Mouse (Mus musculus): ENCODE data around the gene Wdr24.
A peak's percentile ranks its signal among the peaks of the same experiment; 100 is the strongest.
"Not testable (repeated sequence)": the region's sequence is repeated elsewhere in the genome, so short reads cannot be mapped to it uniquely, and the experiment has no call there.

Wdr24 gene

DNA sequence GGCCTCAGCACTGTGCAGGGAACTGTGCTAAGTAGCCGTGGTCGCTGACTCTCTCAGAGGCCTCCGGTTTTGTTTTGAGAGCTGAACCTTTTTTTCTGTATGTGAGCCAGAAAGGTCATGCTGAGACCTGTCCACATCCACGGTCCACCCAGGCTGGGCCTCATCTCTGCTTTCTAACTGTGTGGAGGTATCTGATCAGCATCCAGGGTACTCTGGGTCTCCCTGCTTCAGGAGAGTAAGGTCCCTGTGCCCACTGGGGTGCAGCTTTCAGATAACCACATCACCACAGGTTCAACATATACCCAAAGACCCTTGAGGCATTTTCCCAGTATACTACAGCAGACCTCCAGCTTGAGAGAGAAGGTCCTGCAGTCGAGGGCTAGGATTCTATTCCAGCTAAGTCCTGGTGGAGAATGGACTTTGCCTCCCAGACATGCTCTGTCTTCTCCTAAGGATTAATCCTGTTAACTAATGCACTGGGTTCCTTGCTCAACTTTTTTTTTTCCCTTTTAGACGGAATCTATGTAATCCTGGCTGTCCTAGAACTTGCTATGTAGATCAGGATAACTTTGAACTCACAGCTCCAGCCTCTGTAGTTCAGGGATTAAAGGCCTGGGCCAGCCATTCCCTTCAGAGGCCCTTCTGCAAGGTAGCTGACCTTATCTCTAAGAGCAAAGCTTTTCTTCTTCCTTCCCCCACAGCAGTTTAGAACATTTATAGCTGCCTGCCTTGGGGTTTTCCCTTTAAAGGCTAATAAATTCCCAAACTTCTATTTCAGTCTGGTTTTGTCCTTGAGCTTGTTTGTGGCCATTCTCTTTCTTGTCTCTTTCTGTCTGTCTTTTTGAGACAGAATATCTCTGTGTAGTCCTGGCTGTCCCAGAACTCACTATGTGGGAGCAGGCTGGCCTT lies 38.5 kb downstream of the Wdr24 start:
- DNase-seq: no peak

DNA sequence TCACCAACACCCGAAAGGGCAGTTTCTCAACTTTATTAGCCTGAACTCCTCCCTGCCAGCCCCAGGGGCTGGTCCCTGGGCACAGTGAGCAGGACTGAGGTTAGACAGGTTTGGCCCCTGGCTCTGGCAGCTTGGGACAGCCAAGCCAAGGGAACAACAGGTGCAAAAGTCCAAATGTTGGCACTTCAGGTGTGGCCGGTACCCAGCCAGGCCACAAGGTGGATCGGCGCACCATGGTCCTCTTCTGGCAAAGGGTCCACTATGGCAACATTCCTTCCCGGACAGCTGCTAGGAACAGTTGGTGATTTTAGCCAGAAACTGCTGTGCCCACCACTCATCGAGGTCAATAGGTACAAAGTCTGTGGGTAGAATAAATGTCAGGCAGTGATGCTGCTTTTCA lies 40.3 kb downstream of the Wdr24 start:
- DNase-seq: no peak

DNA sequence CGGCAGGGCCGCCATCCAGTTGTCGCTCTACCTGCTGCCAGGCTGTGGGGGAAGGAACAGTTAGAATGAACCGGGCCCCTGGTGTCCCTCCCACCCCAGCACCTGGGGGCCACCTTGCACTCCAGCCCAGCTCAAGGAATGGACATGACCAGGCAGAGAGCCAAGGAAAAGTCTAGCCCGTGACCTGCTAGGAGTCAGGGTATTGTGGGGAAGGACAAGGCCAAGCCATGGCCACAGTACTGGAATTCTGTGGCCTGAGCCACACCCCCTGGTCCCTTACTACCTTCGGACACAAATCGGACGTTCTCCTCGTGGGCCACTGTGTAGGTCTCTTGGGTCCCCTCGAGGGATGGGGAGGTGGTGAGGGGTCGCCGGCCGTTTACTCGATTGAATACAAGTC lies 40.9 kb downstream of the Wdr24 start:
- no peak for DNase-seq

DNA sequence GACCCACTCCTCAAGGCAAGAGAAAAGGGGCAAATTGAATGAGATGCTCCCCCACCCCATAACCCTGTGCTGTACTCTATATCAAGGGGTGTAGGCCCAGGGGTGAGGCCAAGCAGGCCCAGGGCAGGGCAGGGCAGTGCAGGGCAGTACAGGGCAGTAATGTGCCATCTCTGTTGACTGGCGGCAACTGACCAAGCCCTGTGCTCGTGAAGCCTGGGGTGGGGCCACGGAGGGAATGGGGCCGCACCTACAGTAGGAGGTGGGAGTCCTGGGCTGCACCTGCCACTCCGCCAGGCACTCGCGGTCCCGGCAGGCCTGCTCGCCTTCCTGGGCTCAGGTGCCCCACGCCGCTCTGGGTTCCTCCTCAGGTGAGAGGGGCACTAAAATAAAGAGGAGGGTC lies 41.9 kb downstream of the Wdr24 start:
- DNase-seq: no peak

DNA sequence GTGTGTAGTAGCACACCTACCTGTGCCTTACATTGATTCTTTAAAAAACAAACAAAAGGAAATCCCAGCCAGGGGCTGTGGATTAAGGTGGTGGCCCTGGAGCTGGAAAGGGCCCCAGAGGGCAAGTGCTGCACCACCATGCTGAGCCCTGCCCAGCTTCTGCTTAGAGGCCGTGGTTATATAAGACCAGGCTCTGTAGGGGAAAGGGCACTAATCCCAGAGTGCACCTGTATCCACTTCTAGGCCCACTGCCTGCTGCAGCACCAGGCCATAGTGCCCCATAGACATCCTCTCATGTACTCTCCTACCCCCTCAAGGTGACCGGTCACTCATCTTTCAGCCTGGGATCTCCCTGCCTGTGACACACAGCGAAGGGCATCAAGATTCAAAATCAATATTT lies 42.7 kb downstream of the Wdr24 start:
- DNase-seq: no peak

DNA sequence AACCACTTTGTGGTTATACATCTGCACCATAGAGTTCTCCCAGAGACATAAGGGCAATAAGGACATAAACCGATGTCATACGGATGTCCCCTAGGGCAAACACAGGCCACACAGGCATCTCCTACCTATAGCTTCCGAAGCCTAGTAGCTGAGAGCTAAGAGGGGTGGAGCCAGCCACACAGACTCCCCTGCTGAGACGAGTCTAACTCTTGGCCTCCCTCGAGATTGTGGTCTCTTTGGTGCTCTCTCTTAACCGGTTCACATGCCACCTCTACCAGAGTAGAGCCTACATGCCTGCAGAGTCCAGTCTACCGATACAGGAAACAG lies 44.0 kb downstream of the Wdr24 start:
- DNase-seq: no peak

DNA sequence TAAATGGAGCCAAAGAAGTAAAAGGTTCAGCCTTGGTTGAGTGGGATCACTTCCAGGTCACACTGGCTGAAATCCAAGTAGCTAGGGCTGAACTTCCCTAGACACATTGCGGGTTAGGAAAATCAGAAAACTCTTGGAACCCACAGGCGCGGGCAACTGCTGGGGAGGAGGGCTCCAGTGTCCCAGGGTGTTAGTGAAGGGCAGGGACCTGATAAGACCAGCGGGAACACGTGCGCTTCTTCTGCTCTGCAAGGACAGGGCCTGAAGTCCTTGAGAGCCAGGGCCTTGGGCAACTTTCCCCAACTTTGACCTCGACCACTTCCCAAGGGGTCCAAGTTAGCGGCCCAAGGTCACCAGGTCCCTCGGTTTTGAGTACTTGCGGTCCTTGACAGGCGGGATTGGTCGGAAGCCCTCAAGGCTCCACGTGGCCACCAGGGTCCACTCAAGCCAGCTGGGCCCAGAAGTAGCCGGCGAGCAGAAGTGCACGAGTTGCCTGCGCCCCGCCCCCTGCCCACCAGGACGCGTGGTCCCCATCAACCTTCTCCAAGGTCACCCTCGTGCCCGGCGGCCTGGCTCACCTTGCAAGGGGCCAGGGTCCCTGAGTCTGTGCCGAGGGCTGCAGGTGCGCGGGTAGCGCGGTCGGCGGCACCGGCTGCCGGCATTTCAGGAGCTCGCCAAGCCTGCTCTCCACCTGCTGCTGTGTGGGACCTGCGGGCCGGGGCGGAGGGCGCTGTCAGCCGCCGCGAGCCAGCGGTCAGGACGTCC lies 44.6 kb downstream of the Wdr24 start:
- peak; percentile 52 for DNase-seq

DNA sequence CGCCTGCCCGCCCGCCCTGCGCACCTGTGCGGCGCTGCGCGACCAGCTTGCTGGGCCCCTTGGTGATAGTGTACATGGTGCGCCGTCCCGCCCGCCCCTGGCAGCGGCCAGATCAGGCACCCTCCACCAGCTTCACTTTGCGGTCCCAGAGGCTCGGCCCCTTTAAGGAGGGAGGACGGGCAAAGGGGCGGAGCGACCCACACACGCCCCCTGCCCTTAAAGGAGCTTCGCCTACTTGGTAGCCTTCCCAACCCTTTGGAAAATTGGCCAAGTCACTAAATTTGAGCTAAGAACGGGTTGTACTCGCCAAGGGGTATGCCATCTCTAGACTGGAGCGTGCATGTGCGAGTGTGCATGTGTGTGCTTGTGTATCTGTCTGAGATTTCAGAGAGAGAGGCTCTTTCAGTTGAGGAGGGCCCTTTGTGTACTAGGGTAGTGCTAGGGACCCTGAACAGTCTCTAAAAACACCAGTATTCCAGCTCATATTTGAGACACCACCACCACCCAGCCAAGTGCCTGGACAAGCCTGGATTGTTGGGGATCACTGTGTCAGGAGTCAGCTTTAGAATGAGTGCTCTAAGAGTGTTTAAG lies 45.3 kb downstream of the Wdr24 start, which contains the start of gene Mcrip2:
TSS of gene Mcrip2 (minus strand) at position 164 of the 591 bp plus-strand sequence.
- peak; percentile 83 for DNase-seq

DNA sequence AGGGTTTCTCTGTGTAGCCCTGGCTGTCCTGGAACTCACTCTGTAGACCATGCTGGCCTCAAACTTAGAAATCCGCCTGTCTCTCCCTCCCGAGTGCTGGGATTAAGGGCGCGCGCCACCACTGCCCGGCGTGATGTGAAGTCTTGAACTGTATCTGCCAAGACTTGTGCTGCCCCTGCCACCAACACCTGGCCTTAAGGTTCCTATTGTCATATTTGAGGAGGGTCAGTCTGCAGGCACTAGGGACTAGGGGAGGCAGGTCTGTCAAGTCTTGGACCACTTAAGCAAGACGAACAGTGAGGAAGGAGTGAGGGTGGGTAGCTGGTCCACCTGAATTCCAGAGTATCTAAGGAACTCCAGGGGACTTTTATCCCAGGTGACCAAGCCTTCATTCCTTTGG lies 46.1 kb downstream of the Wdr24 start:
- no peak for DNase-seq

DNA sequence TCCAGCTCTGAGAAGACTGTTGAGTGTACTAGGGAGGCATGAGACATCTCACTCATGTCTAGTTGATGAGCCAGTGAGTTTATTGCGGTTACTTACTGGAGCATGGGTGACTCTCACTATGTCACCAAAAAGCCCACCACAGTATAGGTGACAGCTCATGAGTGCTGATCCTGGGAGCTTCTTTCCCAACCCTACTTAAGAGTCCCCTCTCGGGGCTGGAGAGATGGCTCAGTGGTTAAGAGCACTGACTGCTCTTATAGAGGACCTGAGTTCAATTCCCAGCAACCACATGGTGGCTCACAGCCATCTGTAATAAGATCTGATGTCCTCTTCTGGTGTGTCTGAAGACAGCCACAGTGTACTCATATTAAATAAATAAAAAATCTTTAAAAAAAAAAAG lies 46.5 kb downstream of the Wdr24 start:
- no peak for DNase-seq

DNA sequence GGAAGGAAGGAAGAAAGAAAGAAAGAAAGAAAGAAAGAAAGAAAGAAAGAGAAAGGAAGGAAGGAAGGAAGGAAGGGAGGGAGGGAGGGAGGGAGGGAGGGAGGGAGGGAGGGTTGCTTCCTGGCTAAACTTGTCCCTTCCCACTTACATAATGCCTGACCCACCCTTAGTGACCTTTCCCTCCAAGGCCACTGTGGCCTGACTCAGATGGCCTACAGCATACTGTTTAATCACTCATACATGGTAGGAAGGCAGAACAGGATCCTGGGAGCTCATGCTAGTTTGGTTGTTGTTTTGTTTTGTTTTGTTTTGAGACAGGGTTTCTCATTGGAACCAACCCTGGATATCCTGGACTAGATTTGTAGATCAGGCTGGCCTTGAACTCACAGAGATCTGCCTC lies 48.1 kb downstream of the Wdr24 start:
- not testable (repeated sequence) for DNase-seq

DNA sequence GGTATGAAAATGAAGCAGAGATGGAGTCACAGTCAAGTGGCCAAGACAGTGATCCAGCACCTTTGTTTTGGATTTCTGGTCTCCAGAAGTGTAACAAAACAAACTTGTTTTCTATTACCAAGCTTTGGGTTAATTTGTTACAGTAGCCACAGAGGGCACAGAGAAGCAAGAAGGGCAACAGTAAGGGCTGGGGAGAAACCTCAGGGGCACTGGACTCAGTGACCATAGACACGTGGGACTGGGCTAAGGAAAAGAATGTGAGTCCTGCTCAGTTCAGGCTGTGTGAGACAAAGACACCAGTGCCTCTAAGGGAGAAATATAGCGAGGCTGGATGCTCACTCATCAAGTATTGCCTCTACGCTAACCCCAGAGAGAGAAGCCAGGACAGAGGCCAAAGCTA lies 49.2 kb downstream of the Wdr24 start:
- DNase-seq: no peak

DNA sequence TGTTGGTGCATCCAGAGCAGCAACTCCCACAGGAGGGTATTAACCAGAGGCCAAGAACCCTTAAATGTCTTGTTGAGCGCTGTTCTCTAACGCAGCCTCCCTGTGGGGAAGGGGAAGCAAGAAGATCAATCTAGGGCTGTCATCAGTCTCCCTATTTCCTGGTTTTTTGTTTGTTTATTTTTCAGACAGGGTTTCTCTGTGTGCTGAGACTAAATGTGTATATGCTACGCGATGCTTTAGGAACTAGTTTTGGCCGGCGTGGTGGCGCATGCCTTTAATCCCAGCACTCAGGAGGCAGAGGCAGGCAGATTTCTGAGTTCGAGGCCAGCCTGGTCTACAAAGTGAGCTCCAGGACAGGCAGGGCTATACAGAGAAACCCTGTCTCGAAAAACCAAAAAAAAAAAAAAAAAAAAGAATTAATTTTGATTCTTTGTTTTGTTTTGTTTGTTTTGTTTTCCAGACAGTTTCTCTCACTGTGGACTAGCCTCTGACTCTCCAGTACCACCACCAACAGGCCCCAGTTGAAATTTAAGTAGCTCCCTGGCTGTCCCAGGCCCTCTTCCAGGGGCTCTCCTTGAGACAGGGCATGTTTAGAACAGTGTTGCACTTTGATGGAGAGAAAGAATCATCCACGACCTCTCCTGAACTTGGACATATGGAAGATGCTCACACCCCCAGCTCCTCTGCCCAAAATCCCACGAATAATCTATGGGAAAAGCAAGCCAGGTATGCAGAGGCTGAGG lies 50.1 kb downstream of the Wdr24 start:
- DNase-seq: no peak

DNA sequence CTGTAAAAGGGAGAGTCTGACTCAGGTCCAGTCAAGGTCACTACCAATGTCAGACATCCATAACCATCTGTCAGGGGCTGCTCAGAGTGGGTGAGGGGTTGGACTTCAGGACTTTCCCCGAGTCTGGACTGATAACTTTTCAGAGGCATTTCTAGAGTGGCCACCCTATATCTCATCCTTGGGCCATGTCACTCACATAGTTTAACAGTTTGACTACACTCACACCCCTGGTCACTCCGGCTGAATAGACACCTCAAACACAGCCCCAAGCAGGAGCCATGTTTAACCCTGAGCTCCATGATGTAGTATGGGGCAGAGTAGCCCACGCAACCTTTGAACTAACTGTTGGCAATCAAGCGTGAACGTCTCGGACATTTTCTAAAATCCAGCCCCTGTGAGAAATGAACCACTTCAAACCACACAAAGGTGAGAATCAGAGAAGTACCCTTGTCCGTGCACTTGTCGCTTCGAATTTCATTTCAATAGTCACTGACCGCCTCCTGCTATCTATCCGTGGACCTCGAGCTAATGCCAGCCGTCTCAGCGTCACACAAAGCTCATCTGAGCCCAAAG lies 50.8 kb downstream of the Wdr24 start:
- no peak for DNase-seq

DNA sequence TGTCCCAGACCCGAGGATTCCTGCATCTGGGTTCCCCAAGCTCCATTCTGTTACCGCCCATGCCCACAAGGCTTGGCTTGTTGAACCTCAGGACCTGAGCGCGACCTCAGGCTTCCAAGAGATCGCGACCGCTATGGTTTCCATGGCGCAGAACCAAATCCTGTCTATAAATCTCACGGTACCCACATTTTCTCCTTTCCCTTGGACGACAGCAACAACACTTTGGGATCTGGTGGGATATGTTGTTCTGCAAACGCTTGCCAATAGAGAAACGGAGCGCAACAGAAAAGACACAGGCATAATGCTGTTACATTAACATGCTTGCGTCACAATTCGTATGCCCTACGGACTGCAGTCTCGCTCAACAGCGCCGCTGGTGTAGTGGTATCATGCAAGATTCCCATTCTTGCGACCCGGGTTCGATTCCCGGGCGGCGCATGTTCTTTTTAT lies 51.3 kb downstream of the Wdr24 start, which contains the start of gene Mettl26:
TSS of gene Mettl26 (plus strand) at position 354 of the 450 bp plus-strand sequence.
- peak; percentile 98 for DNase-seq

DNA sequence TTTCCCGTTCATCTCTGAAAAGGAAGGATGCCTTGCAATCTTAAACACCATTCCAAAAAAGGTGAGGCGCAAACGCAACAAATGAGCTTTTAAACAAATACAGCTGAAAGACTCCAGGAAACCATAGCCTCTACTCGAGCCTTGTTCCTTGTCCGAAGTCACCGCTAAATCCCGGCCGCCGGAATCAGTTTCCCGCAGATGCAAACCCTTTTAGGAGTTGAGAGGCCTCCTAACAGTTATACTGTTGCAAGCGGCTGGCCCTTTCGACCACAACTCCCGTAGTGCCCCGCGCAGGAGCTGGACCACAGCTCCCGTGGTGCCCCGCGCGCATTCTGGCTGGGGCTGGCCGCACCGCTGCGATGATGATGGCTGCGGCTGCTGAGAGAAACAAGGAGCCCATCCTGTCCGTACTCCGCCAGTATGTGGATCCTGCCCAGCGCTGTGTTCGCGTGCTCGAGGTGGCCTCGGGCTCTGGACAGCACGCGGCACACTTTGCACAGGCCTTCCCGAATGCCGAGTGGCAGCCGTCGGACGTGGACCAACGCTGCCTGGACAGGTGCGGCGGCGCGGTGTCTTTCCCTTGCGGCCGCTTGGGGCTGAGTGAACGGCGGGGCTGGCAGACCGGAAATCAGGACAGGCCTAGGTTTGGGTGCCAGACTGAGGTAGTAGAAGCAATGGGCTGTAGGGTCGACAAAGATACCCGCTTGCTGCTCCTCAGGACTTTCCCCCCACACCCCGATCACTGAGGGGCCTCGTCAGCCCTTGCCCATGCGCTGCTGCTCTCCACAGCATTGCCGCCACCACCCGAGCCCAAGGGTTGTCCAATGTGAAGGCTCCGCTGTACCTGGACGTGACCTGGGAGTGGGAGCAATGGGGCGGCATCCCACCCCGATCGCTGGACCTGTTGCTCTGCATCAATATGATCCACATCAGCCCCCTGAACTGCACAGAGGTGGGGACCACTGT lies 52.0 kb downstream of the Wdr24 start:
- DNase-seq: peak; percentile 88

DNA sequence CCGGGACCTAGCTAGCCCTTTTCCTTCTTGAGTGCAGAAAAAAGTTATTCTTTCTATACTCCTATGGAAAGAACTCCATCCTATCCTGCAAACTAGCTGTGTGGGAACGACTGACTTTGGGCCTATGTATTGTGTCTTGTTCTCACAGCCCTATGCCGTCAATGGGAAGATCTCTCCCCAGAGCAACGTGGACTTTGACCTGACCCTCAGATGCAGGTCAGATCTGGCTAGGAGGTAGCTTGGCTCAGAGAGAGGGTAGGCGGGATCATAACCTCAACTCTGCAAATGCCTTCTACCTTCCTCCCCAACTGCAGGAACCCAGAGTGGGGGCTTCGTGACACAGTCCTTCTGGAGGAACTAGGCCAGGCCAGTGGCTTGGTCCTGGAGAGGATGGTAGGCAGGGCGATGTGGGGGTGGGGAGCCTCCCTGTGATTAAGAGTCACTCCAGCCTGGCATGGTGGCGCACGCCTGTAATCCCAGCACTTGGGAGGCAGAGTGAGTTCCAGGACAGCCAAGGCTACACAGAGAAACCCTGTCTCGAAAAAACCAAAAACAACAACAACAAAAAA lies 53.0 kb downstream of the Wdr24 start:
- no peak for DNase-seq

DNA sequence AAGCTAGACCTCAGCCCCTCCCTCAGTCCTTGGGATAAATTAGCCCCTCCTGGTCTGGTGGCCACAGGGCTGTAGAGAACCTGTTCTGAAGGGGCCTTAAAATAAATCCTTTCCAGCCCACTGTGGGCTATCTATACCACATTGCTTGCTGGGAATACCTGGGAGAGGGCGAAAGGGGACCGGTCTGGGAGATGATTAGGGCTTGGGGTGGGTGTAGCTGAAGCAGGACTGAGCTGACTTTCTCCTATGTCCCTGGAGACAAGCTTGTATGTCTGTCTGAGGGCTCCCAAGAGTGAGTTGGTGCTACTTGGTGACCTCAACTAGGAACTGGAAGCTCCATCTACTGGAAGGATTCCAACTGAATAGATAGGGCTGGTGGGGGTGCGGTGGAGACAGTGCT lies 53.6 kb downstream of the Wdr24 start:
- DNase-seq: no peak

DNA sequence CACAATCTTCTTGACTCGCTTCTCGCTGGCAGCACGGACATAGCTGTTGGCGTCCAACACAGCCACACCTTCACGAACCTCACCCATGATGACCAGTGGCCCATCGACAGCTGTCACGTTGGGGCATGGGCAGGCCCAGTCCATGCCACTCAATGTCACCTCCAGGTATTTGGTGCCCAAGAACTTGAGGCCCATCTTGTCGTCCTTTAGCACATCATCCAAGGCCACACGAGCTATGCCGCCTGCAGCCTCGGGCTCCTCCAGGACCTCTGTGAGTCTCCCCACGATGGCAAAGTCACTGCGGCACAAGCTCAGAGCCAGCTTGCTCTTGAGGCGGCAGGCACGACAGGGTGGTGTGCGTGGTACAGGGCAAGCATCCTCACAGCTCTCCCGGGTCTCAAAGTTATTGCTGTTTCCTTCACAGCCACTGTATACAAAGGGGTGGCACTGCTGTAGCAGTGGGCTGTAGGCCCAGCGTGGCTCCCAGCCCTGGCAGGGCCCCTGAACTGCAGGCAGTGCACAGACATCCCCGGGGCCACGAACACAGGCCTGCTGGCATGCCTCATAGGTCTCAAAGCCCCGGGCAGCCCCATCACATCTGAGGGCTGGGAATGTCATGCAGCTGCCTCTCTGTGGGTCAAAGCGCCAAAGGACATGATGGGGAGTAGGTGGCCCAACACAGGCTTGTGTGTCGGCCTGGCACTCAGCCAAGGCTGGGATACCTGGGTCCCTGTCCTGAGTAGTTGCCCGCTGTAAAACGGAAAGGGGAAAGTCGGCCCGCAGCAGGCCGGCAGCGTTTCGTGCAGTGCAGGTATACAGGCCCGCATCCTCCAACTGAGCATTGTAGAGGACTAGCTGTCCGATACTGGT lies 54.5 kb downstream of the Wdr24 start:
- no peak for DNase-seq

Data from lung, postnatal 14 days (tissue).